Mouse (Mus musculus): ENCODE measurements around the gene Gm20390.

GRCm38 (mm10) chr11:93967381-93967780 is 712 bp downstream of the Gm20390 start:
- TF ChIP-seq GATA1 (IDR thresholded peaks at IDR 0.05; ENCODE audit: low read length) = no peak
- TF ChIP-seq TAL1 (IDR thresholded peaks at IDR 0.05; ENCODE audit: low read length) = no peak

Measured in erythroblast, embryonic 14.5 days (primary cell).